9 mouse cellular contexts compared by ENCODE assay signal in the genomic region with DNA sequence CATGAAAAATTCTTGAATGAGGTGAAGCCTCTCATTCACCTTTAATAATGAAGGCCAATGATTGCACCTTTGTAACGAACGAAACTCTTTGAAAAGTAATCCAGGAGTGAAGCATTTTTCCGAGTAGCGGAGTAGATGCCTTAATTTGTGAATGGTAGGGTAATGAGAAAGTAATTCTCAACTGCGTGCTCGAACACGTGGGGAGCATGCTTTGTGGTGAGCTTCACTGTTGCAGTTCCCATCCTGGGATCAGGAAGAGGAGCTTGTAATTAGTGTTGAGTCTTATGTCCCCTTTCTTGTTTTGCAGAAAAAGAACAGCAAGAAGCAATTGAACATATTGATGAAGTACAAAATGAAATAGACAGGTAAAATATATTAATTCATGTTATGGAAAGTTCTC. TPM values are rescaled to one million over a fixed set of nuclear protein-coding genes. Genes with fewer than 3 reads are reported as not detected.
DNase-seq lines count a peak whose midpoint lies in the region; ATAC-seq and TF ChIP-seq lines count a peak whose summit lies in the region.
"Had no signal": no experiment of that assay in that cellular context is flagged by ENCODE, and none has a peak within 500 bp of the region (broad histone marks: within the 10 kb centered on the region; RNA-seq: fewer than 3 reads in every experiment).

No protein-coding gene starts in this region.

- ATAC-seq in lung, postnatal 0 days, result no peak
- no peak for ATAC-seq in forebrain, embryonic 12.5 days (ENCODE audit: low FRiP score)
- ATAC-seq in limb, embryonic 14.5 days (ENCODE audit: low FRiP score, low read depth), result no peak
- no peak for ATAC-seq in stomach, embryonic 15.5 days (ENCODE audit: insufficient read depth, low FRiP score, low read depth)
- ATAC-seq in activated CD4-positive, CD25-positive, alpha-beta regulatory T cell, adult 4 months, result no peak

- no peak for TF ChIP-seq EP300 in lung, postnatal 0 days (IDR thresholded peaks at IDR 0.05)

- H3K9me3 ChIP-seq in lung, postnatal 0 days (ENCODE audit: low read length), result no peaks in the 10 kb centered on the region
- no peaks in the 10 kb centered on the region for H3K9me3 ChIP-seq in forebrain, embryonic 12.5 days
- no peaks in the 10 kb centered on the region for H3K9me3 ChIP-seq in limb, embryonic 14.5 days (ENCODE audit: control insufficient read depth, low read length)
- H3K9me3 ChIP-seq in stomach, embryonic 15.5 days, result no peaks in the 10 kb centered on the region

- H3K4me1 ChIP-seq in lung, postnatal 0 days (ENCODE audit: insufficient read depth, low read depth, low read length), result peaks cover 8% of the 10 kb centered on the region
- peaks cover 35% of the 10 kb centered on the region for H3K4me1 ChIP-seq in forebrain, embryonic 12.5 days
- peaks cover 24% of the 10 kb centered on the region for H3K4me1 ChIP-seq in limb, embryonic 14.5 days (ENCODE audit: control insufficient read depth, insufficient read depth, low read length)
- H3K4me1 ChIP-seq in stomach, embryonic 15.5 days, result peaks cover 23% of the 10 kb centered on the region

- no peak for DNase-seq in lung, postnatal 0 days (ENCODE audit: low spot score)
- no peak for DNase-seq in lung, postnatal 4 days
- DNase-seq in limb, embryonic 14.5 days (ENCODE audit: low spot score), result no peak
- no peak for DNase-seq in adrenal gland, adult 2 months
- no peak for DNase-seq in adrenal gland, postnatal 14 days
- DNase-seq: gastrocnemius, postnatal 10 days had no signal

- H3K4me2 ChIP-seq in lung, postnatal 0 days (replicated peaks; ENCODE audit: low read depth, low read length), result peak overlapping the region; percentile 94
- H3K4me2 ChIP-seq in forebrain, embryonic 12.5 days, result peak overlapping the region; percentile 80
- H3K4me2 ChIP-seq in limb, embryonic 14.5 days (replicated peaks; ENCODE audit: low read depth, low read length, severe bottlenecking), result peak overlapping the region; percentile 60
- peak overlapping the region; percentile 60 for H3K4me2 ChIP-seq in stomach, embryonic 15.5 days

- peak overlapping the region; percentile 99; the same call in 1 of the 2 replicates for H3K4me3 ChIP-seq in lung, postnatal 0 days (ENCODE audit: low read depth, low read length)
- H3K4me3 ChIP-seq in forebrain, embryonic 12.5 days (replicated peaks), result peak overlapping the region; percentile 98
- H3K4me3 ChIP-seq in limb, embryonic 14.5 days (replicated peaks; ENCODE audit: low read length), result peak overlapping the region; percentile 98
- H3K4me3 ChIP-seq in stomach, embryonic 15.5 days (replicated peaks), result peak overlapping the region; percentile 100

- H3K27ac ChIP-seq in lung, postnatal 0 days (ENCODE audit: low read length), result no peak overlapping the region
- H3K27ac ChIP-seq in forebrain, embryonic 12.5 days, result peak overlapping the region; percentile 100; the same call in 1 of the 2 replicates
- H3K27ac ChIP-seq in limb, embryonic 14.5 days (replicated peaks; ENCODE audit: low read depth, low read length), result no peak overlapping the region
- 0 out of 2 replicates have a peak overlapping the region, but pooled peaks have one; percentile 99 for H3K27ac ChIP-seq in stomach, embryonic 15.5 days

- TF ChIP-seq POLR2A in limb, embryonic 14.5 days (IDR thresholded peaks at IDR 0.05; ENCODE audit: borderline replicate concordance, extremely low read depth, insufficient read depth, insufficient read length), result no peak

- peak overlapping the region; percentile 78; the same call in 1 of the 2 replicates for H3K9ac ChIP-seq in lung, postnatal 0 days (replicated peaks; ENCODE audit: low read depth)
- peak overlapping the region; percentile 100 for H3K9ac ChIP-seq in forebrain, embryonic 12.5 days
- peak overlapping the region; percentile 97 for H3K9ac ChIP-seq in limb, embryonic 14.5 days (ENCODE audit: low read depth, low read length, severe bottlenecking)
- H3K9ac ChIP-seq in stomach, embryonic 15.5 days, result peak overlapping the region; percentile 99; the same call in 1 of the 2 replicates

- no peaks in the 10 kb centered on the region for H3K27me3 ChIP-seq in lung, postnatal 0 days (replicated peaks; ENCODE audit: insufficient read depth, low read length)
- no peaks in the 10 kb centered on the region for H3K27me3 ChIP-seq in forebrain, embryonic 12.5 days
- no peaks in the 10 kb centered on the region for H3K27me3 ChIP-seq in limb, embryonic 14.5 days (ENCODE audit: control insufficient read depth, insufficient read depth, low read length)
- no peaks in the 10 kb centered on the region for H3K27me3 ChIP-seq in stomach, embryonic 15.5 days (replicated peaks)

- no peak for TF ChIP-seq CTCF in lung, postnatal 0 days (IDR thresholded peaks at IDR 0.05)

- 14% methylated on average over 7 of the region's 7 CpGs for WGBS in lung, postnatal 0 days
- WGBS in forebrain, embryonic 12.5 days, result 18% methylated on average over 7 of the region's 7 CpGs
- 13% methylated on average over 7 of the region's 7 CpGs for WGBS in limb, embryonic 14.5 days
- WGBS in stomach, embryonic 15.5 days, result 18% methylated on average over 7 of the region's 7 CpGs

- no peaks in the 10 kb centered on the region for H3K36me3 ChIP-seq in lung, postnatal 0 days (ENCODE audit: insufficient read depth, low read length)
- H3K36me3 ChIP-seq in forebrain, embryonic 12.5 days (replicated peaks), result peaks cover 40% of the 10 kb centered on the region
- peaks cover 36% of the 10 kb centered on the region for H3K36me3 ChIP-seq in limb, embryonic 14.5 days (ENCODE audit: control insufficient read depth, insufficient read depth, low read length)
- H3K36me3 ChIP-seq in stomach, embryonic 15.5 days, result peaks cover 26% of the 10 kb centered on the region

RNA-seq across cellular contexts. Expression of a gene that starts 9.5 kb away (rescaled TPM):
- polyA plus RNA-seq in lung, postnatal 0 days (2015; fragmentation: Nextera tagmentation; extraction: Ambion mirVana), result 9.8 and 11.0 TPM in 2 replicates
- polyA plus RNA-seq in forebrain, embryonic 12.5 days (2016; fragmentation: Nextera tagmentation; extraction: Ambion mirVana), result 10.3 TPM in 2 replicates
- polyA plus RNA-seq in limb, embryonic 14.5 days (2012; rRNA removed), result 24.8 and 26.9 TPM in 2 replicates
- polyA plus RNA-seq in limb, embryonic 14.5 days (2014; fragmentation: Nextera tagmentation; extraction: Ambion mirVana), result 5.9 and 6.4 TPM in 2 replicates
- 7.9 and 10.5 TPM in 2 replicates for polyA plus RNA-seq in stomach, embryonic 15.5 days (2015; fragmentation: Nextera tagmentation; extraction: Ambion mirVana)
- 1 to 10 TPM; 4.7 to 6.2 TPM for total RNA-seq in adrenal gland, adult 2 months (2021)
- 5.5 and 8.8 TPM in 2 replicates for polyA plus RNA-seq in adrenal gland, adult 2 months (2012; rRNA removed)
- total RNA-seq in adrenal gland, postnatal 14 days (2021), result 5.7 and 10.9 TPM in 2 replicates
- under 1 TPM in 1 of 2 experiments, not detected in 1; 0.41 TPM for polyA plus RNA-seq in activated CD4-positive, CD25-positive, alpha-beta regulatory T cell, adult 4 months (2017; shearing (Covaris generic))

RNA-seq across cellular contexts. Expression of a gene that starts 10.8 kb away (rescaled TPM):
- polyA plus RNA-seq in lung, postnatal 0 days (2015; fragmentation: Nextera tagmentation; extraction: Ambion mirVana), result 167 and 186 TPM in 2 replicates
- polyA plus RNA-seq in forebrain, embryonic 12.5 days (2016; fragmentation: Nextera tagmentation; extraction: Ambion mirVana), result 774 and 776 TPM in 2 replicates
- polyA plus RNA-seq in limb, embryonic 14.5 days (2012; rRNA removed), result 178 and 295 TPM in 2 replicates
- polyA plus RNA-seq in limb, embryonic 14.5 days (2014; fragmentation: Nextera tagmentation; extraction: Ambion mirVana), result 426 and 451 TPM in 2 replicates
- 426 and 452 TPM in 2 replicates for polyA plus RNA-seq in stomach, embryonic 15.5 days (2015; fragmentation: Nextera tagmentation; extraction: Ambion mirVana)
- total RNA-seq in adrenal gland, adult 2 months (2021), result 100 to 1,000 TPM; 202 to 236 TPM
- polyA plus RNA-seq in adrenal gland, adult 2 months (2012; rRNA removed), result 94.3 and 101 TPM in 2 replicates
- total RNA-seq in adrenal gland, postnatal 14 days (2021), result 250 and 278 TPM in 2 replicates
- 100 to 1,000 TPM; 369 to 379 TPM for polyA plus RNA-seq in activated CD4-positive, CD25-positive, alpha-beta regulatory T cell, adult 4 months (2017; shearing (Covaris generic))

RNA-seq across cellular contexts. Expression of a gene that starts 19.3 kb away (rescaled TPM):
- polyA plus RNA-seq in lung, postnatal 0 days (2015; fragmentation: Nextera tagmentation; extraction: Ambion mirVana), result 15.2 and 19.5 TPM in 2 replicates
- polyA plus RNA-seq in forebrain, embryonic 12.5 days (2016; fragmentation: Nextera tagmentation; extraction: Ambion mirVana), result 42.3 and 42.5 TPM in 2 replicates
- 44.0 and 53.5 TPM in 2 replicates for polyA plus RNA-seq in limb, embryonic 14.5 days (2012; rRNA removed)
- 30.1 and 33.1 TPM in 2 replicates for polyA plus RNA-seq in limb, embryonic 14.5 days (2014; fragmentation: Nextera tagmentation; extraction: Ambion mirVana)
- 27.2 and 27.9 TPM in 2 replicates for polyA plus RNA-seq in stomach, embryonic 15.5 days (2015; fragmentation: Nextera tagmentation; extraction: Ambion mirVana)
- 10 to 100 TPM; 14.7 to 22.0 TPM for total RNA-seq in adrenal gland, adult 2 months (2021)
- polyA plus RNA-seq in adrenal gland, adult 2 months (2012; rRNA removed), result 59.2 and 62.5 TPM in 2 replicates
- 18.5 and 20.2 TPM in 2 replicates for total RNA-seq in adrenal gland, postnatal 14 days (2021)
- 1 to 10 TPM in 1 of 2 experiments, under 1 TPM in 1; 0.87 to 1.4 TPM for polyA plus RNA-seq in activated CD4-positive, CD25-positive, alpha-beta regulatory T cell, adult 4 months (2017; shearing (Covaris generic))

RNA-seq across cellular contexts. Expression of a gene that starts 25.5 kb away (rescaled TPM):
- 37.7 and 40.0 TPM in 2 replicates for polyA plus RNA-seq in lung, postnatal 0 days (2015; fragmentation: Nextera tagmentation; extraction: Ambion mirVana)
- polyA plus RNA-seq in forebrain, embryonic 12.5 days (2016; fragmentation: Nextera tagmentation; extraction: Ambion mirVana), result 22.9 TPM in 2 replicates
- polyA plus RNA-seq in limb, embryonic 14.5 days (2012; rRNA removed), result 53.2 and 68.8 TPM in 2 replicates
- 21.9 and 23.2 TPM in 2 replicates for polyA plus RNA-seq in limb, embryonic 14.5 days (2014; fragmentation: Nextera tagmentation; extraction: Ambion mirVana)
- 46.5 and 47.1 TPM in 2 replicates for polyA plus RNA-seq in stomach, embryonic 15.5 days (2015; fragmentation: Nextera tagmentation; extraction: Ambion mirVana)
- 10 to 100 TPM; 16.2 to 18.9 TPM for total RNA-seq in adrenal gland, adult 2 months (2021)
- 120 and 123 TPM in 2 replicates for polyA plus RNA-seq in adrenal gland, adult 2 months (2012; rRNA removed)
- 13.9 and 18.3 TPM in 2 replicates for total RNA-seq in adrenal gland, postnatal 14 days (2021)
- polyA plus RNA-seq in activated CD4-positive, CD25-positive, alpha-beta regulatory T cell, adult 4 months (2017; shearing (Covaris generic)), result 10 to 100 TPM; 31.6 to 32.4 TPM

RNA-seq across cellular contexts. Expression of a gene that starts 56.4 kb away (rescaled TPM):
- polyA plus RNA-seq in lung, postnatal 0 days (2015; fragmentation: Nextera tagmentation; extraction: Ambion mirVana), result 4.9 and 5.0 TPM in 2 replicates
- 9.2 and 9.5 TPM in 2 replicates for polyA plus RNA-seq in forebrain, embryonic 12.5 days (2016; fragmentation: Nextera tagmentation; extraction: Ambion mirVana)
- 60.3 and 79.9 TPM in 2 replicates for polyA plus RNA-seq in limb, embryonic 14.5 days (2012; rRNA removed)
- polyA plus RNA-seq in limb, embryonic 14.5 days (2014; fragmentation: Nextera tagmentation; extraction: Ambion mirVana), result 9.7 and 11.0 TPM in 2 replicates
- 7.0 and 7.1 TPM in 2 replicates for polyA plus RNA-seq in stomach, embryonic 15.5 days (2015; fragmentation: Nextera tagmentation; extraction: Ambion mirVana)
- total RNA-seq in adrenal gland, adult 2 months (2021), result 10 to 100 TPM; 35.0 to 40.2 TPM
- polyA plus RNA-seq in adrenal gland, adult 2 months (2012; rRNA removed), result 91.0 and 95.5 TPM in 2 replicates
- 32.4 and 40.5 TPM in 2 replicates for total RNA-seq in adrenal gland, postnatal 14 days (2021)
- polyA plus RNA-seq in activated CD4-positive, CD25-positive, alpha-beta regulatory T cell, adult 4 months (2017; shearing (Covaris generic)), result 10 to 100 TPM; 14.5 to 15.2 TPM

Comparison
In these comparisons a context has a peak if more than half of its experiments do, and no peak if none do; other contexts are left out.
1. H3K27ac ChIP-seq: peak in forebrain, embryonic 12.5 days (single experiment) and stomach, embryonic 15.5 days (single experiment); none in lung, postnatal 0 days (single experiment) and limb, embryonic 14.5 days (single experiment).
2. Peak in every context shown above with its lines, with median percentiles within 50 percentile points of each other: H3K4me2 ChIP-seq, H3K4me3 ChIP-seq and H3K9ac ChIP-seq.